Mouse (Mus musculus): Measurements from ENCODE around the gene Pmm2. TPM values are rescaled to one million over a fixed set of nuclear protein-coding genes. Genes with fewer than 3 reads are reported as not detected.

Pmm2 gene
- total and polyA plus RNA-seq, 2 experiments from 2014 or later = 26.8 to 36.6 TPM

GRCm38 (mm10) chr16:8670041-8671035 lies 32.9 kb downstream of the Pmm2 start:
- Histone ChIP-seq H3K4me1 (ENCODE audit: control insufficient read depth, insufficient read depth) (peaks cover 50% of the 10 kb centered on the region), H3K36me3 (replicated peaks; ENCODE audit: control insufficient read depth, insufficient read depth, low read length) (no peaks in the 10 kb centered on the region), H3K27ac (ENCODE audit: low read depth) (peak overlapping the region; percentile 88), H3K9me3 (replicated peaks; ENCODE audit: control insufficient read depth, low read length) (no peaks in the 10 kb centered on the region), H3K27me3 (ENCODE audit: control insufficient read depth, insufficient read depth, low read length) (no peaks in the 10 kb centered on the region), H3K4me2 (ENCODE audit: low read depth, low read length) (peak overlapping the region; percentile 79), H3K4me3 (ENCODE audit: low read depth, low read length) (peak overlapping the region; percentile 72), H3K9ac (replicated peaks; ENCODE audit: low read depth, low read length) (peak overlapping the region; percentile 51)
- TF ChIP-seq CTCF (IDR thresholded peaks at IDR 0.05; ENCODE audit: low read depth) = no peak
- no peak for TF ChIP-seq EP300 (IDR thresholded peaks at IDR 0.05; ENCODE audit: low read depth)
- ATAC-seq (ENCODE audit: insufficient read depth, low read depth) = no peak
- DNase-seq (ENCODE audit: low spot score) = no peak
- 16% methylated on average over 15 of the region's 15 CpGs for WGBS

- under 1% methylated on average over 63 of the region's 67 CpGs for WGBS
- Histone ChIP-seq H3K4me1 (ENCODE audit: control insufficient read depth, insufficient read depth) (peaks cover 40% of the 10 kb centered on the region), H3K27ac (ENCODE audit: low read depth) (peak within 1 kb of the TSS; percentile 88), H3K4me2 (ENCODE audit: low read depth, low read length) (peak within 1 kb of the TSS; percentile 79), H3K4me3 (ENCODE audit: low read depth, low read length) (peak within 1 kb of the TSS; percentile 72), H3K36me3 (replicated peaks; ENCODE audit: control insufficient read depth, insufficient read depth, low read length) (no peaks in the 10 kb centered on the region), H3K9ac (replicated peaks; ENCODE audit: low read depth, low read length) (peak within 1 kb of the TSS; percentile 51), H3K27me3 (ENCODE audit: control insufficient read depth, insufficient read depth, low read length) (no peaks in the 10 kb centered on the region), H3K9me3 (replicated peaks; ENCODE audit: control insufficient read depth, low read length) (no peaks in the 10 kb centered on the region)
- TF ChIP-seq CTCF (IDR thresholded peaks at IDR 0.05; ENCODE audit: low read depth) = peak; percentile 42
- no peak for TF ChIP-seq EP300 (IDR thresholded peaks at IDR 0.05; ENCODE audit: low read depth)
- peak; percentile 89 for ATAC-seq (ENCODE audit: insufficient read depth, low read depth)
- peak; percentile 91 for DNase-seq (ENCODE audit: low spot score)
Observed at GRCm38 (mm10) chr16:8671551-8672349, 34.3 kb downstream of the Pmm2 start, which contains the start of gene Carhsp1. Carhsp1 (minus strand) TSS chr16:8672155.

- WGBS = 1% methylated on average over 18 of the region's 18 CpGs
- H3K4me1 ChIP-seq (ENCODE audit: control insufficient read depth, insufficient read depth) = peaks cover 34% of the 10 kb centered on the region
Observed at GRCm38 (mm10) chr16:8672350-8672687, 34.8 kb downstream of the Pmm2 start.

GRCm38 (mm10) chr16:8672811-8673210 lies 35.3 kb downstream of the Pmm2 start:
- Histone ChIP-seq H3K4me2 (ENCODE audit: low read depth, low read length) (no peak overlapping the region), H3K4me3 (ENCODE audit: low read depth, low read length) (no peak overlapping the region), H3K9me3 (replicated peaks; ENCODE audit: control insufficient read depth, low read length) (no peaks in the 10 kb centered on the region), H3K4me1 (ENCODE audit: control insufficient read depth, insufficient read depth) (peaks cover 29% of the 10 kb centered on the region), H3K27ac (ENCODE audit: low read depth) (no peak overlapping the region), H3K9ac (replicated peaks; ENCODE audit: low read depth, low read length) (no peak overlapping the region), H3K36me3 (replicated peaks; ENCODE audit: control insufficient read depth, insufficient read depth, low read length) (no peaks in the 10 kb centered on the region), H3K27me3 (ENCODE audit: control insufficient read depth, insufficient read depth, low read length) (no peaks in the 10 kb centered on the region)
- ATAC-seq (ENCODE audit: insufficient read depth, low read depth) (no peak), DNase-seq (ENCODE audit: low spot score) (no peak)
- TF ChIP-seq EP300 (IDR thresholded peaks at IDR 0.05; ENCODE audit: low read depth) (no peak), CTCF (IDR thresholded peaks at IDR 0.05; ENCODE audit: low read depth) (no peak)

More at GRCm38 (mm10) chr16:8672350-8672687, 34.8 kb downstream of the Pmm2 start:
- Histone ChIP-seq H3K4me3 (ENCODE audit: low read depth, low read length) (peak overlapping the region; percentile 72), H3K27ac (ENCODE audit: low read depth) (no peak overlapping the region), H3K27me3 (ENCODE audit: control insufficient read depth, insufficient read depth, low read length) (no peaks in the 10 kb centered on the region), H3K9ac (replicated peaks; ENCODE audit: low read depth, low read length) (no peak overlapping the region), H3K9me3 (replicated peaks; ENCODE audit: control insufficient read depth, low read length) (no peaks in the 10 kb centered on the region), H3K36me3 (replicated peaks; ENCODE audit: control insufficient read depth, insufficient read depth, low read length) (no peaks in the 10 kb centered on the region), H3K4me2 (ENCODE audit: low read depth, low read length) (peak overlapping the region; percentile 79)
- DNase-seq (ENCODE audit: low spot score) (no peak), ATAC-seq (ENCODE audit: insufficient read depth, low read depth) (no peak)
- TF ChIP-seq EP300 (IDR thresholded peaks at IDR 0.05; ENCODE audit: low read depth) (no peak), CTCF (IDR thresholded peaks at IDR 0.05; ENCODE audit: low read depth) (no peak)

GRCm38 (mm10) chr16:8673343-8673742 lies 35.9 kb downstream of the Pmm2 start:
- H3K27me3 ChIP-seq (ENCODE audit: control insufficient read depth, insufficient read depth, low read length) = no peaks in the 10 kb centered on the region
- H3K36me3 ChIP-seq (replicated peaks; ENCODE audit: control insufficient read depth, insufficient read depth, low read length) = no peaks in the 10 kb centered on the region
- WGBS = 70% methylated on average over 6 of the region's 6 CpGs
- H3K9ac ChIP-seq (replicated peaks; ENCODE audit: low read depth, low read length) = no peak overlapping the region
- ATAC-seq (ENCODE audit: insufficient read depth, low read depth) (no peak), DNase-seq (ENCODE audit: low spot score) (no peak)
- no peak overlapping the region for H3K4me3 ChIP-seq (ENCODE audit: low read depth, low read length)
- H3K4me1 ChIP-seq (ENCODE audit: control insufficient read depth, insufficient read depth) = peaks cover 24% of the 10 kb centered on the region
- TF ChIP-seq EP300 (IDR thresholded peaks at IDR 0.05; ENCODE audit: low read depth) (no peak), CTCF (IDR thresholded peaks at IDR 0.05; ENCODE audit: low read depth) (no peak)
- no peak overlapping the region for H3K4me2 ChIP-seq (ENCODE audit: low read depth, low read length)
- H3K9me3 ChIP-seq (replicated peaks; ENCODE audit: control insufficient read depth, low read length) = no peaks in the 10 kb centered on the region
- no peak overlapping the region for H3K27ac ChIP-seq (ENCODE audit: low read depth)
